Mouse (Mus musculus) liver, adult (tissue): Measurements from ENCODE around the gene Shroom3.

Experiments
- GATA4 ChIP-seq: IDR thresholded peaks from 2 replicates; pipeline ENCODE4 v1.6.1; 2014; ENCODE audit warnings: mild to moderate bottlenecking, low read length; ENCODE audit not compliant: insufficient replicate concordance

The Shroom3 gene

DNA sequence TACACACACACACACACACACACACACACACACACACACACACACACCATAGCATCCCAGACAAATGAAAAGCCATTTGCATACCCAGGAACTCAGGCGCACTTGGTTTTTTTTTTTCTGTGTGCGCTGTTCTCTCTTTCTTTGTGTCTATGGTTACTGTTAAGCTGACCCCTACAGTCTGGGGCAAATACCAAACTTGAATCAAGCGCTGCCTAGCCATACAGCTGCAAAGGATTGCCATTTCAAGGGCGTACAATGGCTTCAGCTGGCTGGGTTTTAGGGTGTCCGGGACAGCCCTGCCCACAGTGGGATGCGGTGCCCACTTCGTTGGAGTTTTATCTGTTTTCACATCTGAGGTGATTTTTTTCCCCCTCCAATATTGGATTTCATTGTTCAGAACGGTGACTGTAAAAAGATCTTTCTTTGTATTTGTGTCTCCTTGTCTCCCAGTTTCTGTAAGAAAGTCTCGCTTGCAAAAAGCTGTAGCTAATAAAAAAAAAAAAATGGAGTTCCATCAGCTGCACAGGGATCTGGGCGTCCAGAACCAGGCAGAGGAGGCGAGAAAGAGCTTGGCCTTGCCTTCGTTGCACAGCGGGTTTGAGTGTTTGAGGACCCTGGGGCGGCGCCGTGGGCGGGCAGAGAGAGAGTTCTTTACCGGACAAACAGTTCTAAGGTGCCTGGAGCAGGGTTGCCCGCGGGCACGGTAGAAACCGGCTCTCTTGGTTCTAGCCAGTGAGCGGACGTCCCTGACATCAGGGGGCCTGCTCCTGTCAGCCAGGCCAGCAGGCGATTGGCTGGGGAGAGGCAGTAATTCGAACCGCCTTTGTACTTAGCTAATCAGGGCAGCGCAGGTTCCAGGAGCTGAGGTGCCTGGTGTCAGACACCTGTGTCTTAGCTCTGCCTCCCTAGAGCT lies 125.5 kb downstream of the Shroom3 start:
- TF ChIP-seq GATA4 = no peak

GRCm38 (mm10) chr5:92809416-92809750 lies 126.1 kb downstream of the Shroom3 start:
- no peak for TF ChIP-seq GATA4

- no peak for TF ChIP-seq GATA4
These were observed 127.8 kb downstream of the Shroom3 start for GRCm38 (mm10) chr5:92810922-92811533.

DNA sequence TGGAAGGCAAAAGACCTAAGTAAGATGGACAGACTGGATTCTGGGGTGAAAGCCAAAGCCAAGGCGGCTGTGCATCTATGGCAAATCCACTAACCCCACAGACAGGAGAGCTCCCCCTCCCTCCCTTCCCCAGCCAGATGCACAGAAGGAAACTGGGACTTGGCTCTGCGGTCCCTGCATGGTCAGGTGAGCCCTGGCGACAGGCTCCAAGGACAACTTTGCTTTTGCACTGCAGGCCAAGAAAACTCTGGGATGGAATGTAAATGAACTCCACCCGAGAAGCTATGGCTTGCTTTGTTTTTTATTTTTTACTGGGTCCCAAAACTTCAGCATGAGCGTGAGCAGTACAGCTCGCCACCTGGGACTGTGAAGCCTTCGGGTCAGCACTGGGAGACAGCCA lies 128.5 kb downstream of the Shroom3 start:
- no peak for TF ChIP-seq GATA4

GRCm38 (mm10) chr5:92812936-92813335 lies 129.7 kb downstream of the Shroom3 start:
- no peak for TF ChIP-seq GATA4

DNA sequence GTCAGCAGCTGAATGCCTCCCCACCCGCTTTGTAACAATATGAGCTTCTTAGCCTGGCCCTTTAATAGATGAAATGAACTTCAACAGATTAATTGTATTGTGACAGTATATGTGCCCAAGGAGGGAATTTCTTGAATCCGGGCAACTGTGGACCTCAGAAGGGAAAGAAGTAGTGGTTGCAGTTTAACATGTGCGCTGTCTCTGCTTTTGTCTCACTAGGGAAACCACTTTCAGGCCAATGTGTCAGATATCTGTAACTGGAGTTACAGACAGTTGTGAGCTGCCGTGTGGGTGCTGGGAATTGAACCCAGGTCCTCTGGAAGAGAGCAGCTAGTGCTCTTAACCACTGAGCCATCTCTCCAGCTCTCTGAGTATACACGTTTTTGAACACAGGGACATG lies 130.3 kb downstream of the Shroom3 start:
- no peak for TF ChIP-seq GATA4

DNA sequence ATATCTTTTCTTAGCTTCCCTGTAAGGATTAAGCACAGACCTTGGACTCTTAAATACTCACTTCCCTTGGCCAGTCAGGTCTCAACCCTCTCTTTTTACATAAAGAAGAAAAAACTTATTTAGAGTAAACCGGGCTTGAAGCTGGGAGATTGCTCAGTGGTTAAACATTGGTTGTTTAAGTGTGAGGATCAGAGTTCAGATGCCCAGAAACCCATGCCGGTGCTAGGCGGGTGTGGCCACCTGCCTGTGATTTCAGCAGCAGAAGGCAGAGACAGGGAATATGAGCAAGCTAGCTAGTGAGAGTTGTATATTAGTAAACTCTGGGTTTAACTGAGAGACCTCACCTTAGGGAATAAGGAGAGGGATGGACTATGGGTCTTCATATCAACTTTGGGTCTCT lies 131.4 kb downstream of the Shroom3 start:
- TF ChIP-seq GATA4 = no peak

DNA sequence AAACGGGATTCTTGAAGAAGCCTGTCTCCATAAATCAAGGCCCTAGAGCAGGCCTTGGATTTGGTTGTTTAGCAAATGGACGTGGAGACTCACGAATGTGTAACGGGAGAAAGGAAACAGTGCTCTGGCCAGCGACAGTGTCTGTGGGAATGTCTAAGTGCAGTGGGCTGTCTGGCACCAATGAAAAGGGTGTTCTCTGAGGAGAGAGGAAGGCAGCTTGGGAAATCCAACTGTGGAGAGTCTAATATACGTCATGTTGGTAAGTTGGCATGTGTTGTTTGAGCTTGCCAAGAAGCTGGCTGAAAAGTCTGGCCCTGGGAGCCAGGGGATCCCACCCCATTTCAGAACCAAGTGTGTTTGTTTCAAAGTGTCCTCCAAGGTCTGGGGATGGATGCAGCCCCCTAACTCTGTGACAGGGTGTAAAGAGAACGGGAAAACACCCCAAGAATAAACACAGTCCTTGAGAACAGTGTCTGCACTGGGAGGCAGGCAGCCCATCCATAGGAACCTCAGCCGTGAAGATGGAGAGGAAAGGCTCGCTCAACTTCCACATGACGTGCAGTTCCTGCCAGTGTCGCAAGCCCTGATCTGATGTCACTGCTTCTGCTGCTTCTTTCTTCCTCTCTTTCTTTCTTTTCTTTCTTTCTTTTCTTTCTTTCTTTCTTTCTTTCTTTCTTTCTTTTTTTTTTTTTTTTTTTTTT lies 134.0 kb downstream of the Shroom3 start:
- TF ChIP-seq GATA4 = no peak

- TF ChIP-seq GATA4 = no peak
These were observed 138.1 kb downstream of the Shroom3 start for GRCm38 (mm10) chr5:92821370-92821769.

- no peak for TF ChIP-seq GATA4
These were observed 140.3 kb downstream of the Shroom3 start for GRCm38 (mm10) chr5:92823495-92823894.

- TF ChIP-seq GATA4 = no peak
These were observed 141.2 kb downstream of the Shroom3 start for GRCm38 (mm10) chr5:92824304-92825009.

DNA sequence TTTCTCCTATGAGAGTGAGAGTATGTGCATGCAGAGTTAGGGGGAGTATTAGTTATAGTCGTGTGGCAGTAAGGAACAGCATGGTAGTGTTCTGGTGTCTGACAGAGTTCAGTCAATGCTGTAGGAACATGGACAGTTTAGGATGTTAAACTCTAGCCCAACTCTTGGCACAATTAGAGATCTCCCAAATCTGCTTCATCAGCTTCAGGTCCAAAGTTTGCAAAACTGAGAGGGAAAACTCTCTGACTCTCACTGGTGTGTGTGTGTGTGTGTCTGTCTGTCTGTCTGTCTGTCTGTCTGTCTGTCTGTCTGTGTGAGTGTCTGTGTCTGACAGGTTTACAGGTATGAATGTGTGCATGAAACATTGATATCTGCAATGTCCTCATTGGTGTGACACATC lies 147.2 kb downstream of the Shroom3 start:
- no peak for TF ChIP-seq GATA4

- no peak for TF ChIP-seq GATA4
These were observed 151.3 kb downstream of the Shroom3 start for GRCm38 (mm10) chr5:92834513-92834912.

- TF ChIP-seq GATA4 = no peak
These were observed 154.1 kb downstream of the Shroom3 start for GRCm38 (mm10) chr5:92837311-92837710.

GRCm38 (mm10) chr5:92838351-92838784 lies 155.1 kb downstream of the Shroom3 start:
- no peak for TF ChIP-seq GATA4
